Mouse (Mus musculus) adrenal gland (tissue): ENCODE data around the gene Lpgat1.

ENCODE experiments used
- intact Hi-C: fragments of 180-260 bp; cut with DNase I; formaldehyde crosslinking; loops from one replicate; pipeline ENCODE4 v1.15.1; 2025

Lpgat1 gene

DNA sequence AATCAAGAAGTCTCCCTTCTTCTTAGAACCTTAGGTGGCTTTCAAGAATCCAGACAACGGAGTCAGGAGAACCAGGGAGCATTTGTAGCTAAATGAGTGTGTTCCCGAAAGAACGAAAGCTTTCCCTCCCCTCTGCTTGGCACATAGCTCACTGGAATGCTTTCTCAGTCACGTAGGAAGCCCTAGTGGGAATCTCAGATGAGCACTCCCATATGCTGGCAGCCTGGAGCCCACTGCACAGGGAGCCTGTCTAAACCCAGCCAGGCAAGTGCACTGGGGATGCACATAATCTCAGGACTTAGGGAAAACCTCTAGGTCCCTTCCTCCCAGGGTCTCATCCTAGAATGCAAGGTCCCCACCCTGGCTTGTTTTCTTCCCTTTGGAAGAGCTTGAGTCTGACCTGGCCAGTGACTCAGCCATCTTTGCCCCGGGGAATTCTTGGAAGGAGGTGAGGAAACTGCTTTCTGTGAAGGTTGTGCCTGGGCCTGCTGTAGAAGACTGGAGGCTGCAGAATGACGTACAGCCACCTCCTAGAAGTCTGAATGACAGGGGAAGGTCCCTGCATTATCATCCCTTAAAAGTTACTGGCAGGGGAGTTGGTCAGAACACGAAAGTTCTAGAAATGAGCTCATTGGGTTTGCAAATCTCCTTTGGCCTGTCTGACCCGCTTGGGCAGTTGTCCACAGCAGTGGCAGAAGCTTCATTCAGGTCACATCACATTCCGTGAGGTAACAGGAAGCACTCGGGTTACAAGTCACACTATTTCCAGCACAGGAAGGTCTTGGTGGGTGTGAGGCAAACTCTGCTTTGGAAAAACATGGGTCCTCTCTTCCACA lies 85.4 kb downstream of the Lpgat1 start:
- intact Hi-C loops, result no loop called here

DNA sequence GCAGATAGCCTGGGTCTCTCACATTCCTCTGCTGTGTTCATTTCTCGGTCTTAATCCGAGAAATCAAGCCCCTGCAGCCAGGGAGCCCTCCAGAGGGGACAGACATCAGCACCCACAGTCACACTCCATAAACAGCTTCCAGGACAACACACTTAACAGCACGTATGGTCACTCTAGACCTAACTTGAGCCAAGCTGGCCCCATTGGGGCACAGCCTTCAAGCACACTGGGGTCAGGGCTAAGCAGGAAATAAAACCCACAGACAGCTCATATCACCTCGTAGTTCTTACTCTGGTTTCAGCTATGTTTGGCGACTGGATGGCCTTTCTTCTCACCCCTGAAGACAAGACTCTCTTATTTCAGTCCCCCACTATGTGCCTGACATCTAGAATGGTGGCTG lies 87.1 kb downstream of the Lpgat1 start:
- intact Hi-C loops, result no loop called here

DNA sequence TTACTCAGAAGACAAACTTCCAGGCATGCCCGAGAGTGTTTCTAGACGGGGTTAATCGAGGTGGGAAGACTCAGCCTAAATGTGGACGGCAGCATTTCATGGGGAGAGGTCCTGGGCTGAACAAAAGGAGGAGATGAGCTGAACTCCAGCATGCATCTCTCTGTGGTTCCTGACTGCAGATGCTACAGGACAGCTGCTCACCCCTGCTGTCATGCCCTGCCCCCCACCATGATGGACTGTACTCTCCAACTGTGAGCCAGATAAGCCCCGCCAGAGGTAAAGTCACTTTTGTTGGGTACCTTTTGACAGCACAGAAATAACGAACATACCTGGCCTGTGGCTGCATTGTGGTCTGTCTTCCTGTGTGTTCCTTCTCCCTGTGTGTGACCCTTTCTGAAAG lies 88.2 kb downstream of the Lpgat1 start:
- intact Hi-C loops, result no loop called here

DNA sequence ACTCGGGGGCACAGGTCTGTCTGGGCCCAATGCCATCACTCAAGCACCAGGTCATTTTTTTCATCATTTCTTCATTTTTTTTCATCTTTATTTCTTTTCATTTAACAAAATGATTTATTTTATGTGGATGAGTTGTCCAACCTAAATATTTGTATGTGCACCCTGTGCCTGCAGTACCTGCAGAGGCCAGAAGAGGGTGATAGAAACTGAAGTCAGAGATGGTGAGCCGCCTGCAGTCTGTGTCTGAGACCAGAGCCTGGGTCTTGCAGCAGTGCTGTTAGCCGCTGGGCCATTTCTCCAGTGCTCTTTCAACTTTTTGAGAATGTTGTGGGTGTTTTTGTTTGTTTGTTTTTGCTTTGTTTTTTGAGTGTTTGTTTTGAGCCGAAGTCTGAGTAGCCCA lies 89.1 kb downstream of the Lpgat1 start:
- intact Hi-C loops, result no loop called here

DNA sequence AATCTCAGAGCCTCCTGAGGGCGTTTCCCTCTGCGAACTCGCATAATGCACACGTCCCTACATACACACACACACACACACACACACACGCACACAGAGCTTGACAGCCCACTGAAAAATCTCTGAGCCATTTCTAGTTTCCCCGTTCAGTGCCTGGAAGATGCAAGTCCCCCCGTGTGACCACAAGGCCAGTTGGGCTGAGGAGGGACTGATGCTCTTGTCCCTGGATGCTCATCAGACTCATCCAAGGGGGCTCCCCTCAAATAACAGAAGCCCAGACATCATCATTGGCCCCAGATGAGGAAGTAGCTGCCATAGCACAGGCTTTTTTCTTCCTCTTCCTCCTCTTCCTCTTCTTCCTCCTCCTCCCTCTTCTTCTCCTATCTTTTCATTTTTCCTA lies 90.3 kb downstream of the Lpgat1 start:
- intact Hi-C loops, result no loop called here

DNA sequence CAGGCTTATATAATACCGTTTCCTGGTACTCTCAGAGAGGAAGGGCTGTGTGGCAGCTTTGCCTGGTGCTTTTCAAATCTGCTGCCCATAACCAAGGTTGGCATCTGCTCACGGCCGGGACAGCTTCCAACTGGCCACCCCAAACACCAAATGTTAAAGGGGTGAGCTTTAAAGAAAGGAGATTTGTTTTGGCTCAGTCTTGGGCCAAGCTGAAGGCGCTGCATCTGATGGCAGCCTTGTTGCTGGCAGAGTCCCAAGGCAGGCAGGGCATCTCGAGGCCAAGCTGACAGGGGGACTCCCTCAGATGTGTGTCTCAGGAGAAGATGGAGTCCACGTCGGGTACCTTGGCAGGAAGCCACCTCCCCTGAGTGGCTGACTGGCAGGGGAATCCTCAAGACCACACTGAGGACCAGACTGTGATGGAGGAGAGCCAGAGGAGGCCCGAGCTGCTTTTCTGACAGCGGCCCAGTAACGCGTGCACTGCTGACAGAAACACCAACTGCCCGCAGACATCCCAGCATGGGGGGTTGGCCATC lies 91.1 kb downstream of the Lpgat1 start:
- intact Hi-C loops, result no loop called here

DNA sequence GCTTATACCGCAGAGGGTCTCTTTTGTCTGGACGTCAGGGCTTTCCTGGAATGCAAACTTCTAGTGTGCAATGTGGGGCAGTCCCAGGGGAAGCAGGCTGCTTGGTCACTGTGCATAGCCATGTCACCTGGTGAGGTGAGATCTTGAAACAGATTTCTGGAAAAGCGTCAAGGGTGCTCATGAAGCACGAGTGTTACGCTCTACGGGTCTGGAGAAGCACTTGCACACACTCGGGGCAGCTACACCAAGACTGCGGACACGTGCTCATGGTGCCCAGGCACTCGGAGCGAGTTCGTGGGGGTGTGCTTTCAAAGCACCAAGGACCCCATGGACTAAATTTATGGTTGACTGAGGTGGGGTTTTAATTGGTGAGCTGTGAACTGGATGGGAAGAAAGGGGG lies 94.1 kb downstream of the Lpgat1 start:
- intact Hi-C loops, result loop anchor here (10.0 kb wide), 2 partner anchors 447 to 517 kb away; no protein-coding TSS in a partner anchor

DNA sequence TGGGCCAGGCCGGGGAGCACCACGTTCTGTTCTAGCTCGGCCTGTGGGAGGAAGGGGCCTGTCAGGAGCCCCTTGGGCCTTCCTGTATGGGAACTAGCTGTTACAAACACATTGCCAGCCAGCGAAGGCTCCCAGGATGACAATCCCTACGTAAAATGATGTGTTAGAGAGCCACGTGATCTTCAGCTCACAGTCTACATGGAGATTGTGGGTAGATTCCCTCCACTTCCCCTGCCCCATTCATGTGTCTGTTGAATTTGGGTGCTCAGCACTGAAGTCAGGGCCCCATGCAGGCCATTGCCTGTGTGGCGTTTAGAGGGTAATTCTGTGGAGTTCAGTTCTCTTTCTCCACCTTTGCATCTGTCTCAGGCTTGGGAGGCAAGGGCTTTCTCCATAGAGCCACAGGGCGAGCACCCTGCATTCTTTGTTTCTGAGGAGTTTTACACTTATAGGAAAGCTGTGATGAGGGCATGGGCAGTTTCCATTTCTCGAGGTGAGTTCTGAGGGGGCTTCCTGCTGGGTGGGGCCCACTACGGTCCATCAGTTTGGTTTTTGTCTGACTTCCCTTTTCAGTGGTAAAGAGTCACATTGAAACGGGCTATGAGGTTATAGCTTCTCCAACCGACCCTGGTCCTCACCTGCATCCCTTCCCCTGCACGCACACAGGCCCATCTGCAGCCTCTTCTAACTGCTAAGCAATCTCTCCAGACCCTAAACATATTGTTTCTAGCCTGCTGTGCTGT lies 95.5 kb downstream of the Lpgat1 start:
- intact Hi-C loops, result loop anchor here (10.0 kb wide), 2 partner anchors 448 to 518 kb away; no protein-coding TSS in a partner anchor

DNA sequence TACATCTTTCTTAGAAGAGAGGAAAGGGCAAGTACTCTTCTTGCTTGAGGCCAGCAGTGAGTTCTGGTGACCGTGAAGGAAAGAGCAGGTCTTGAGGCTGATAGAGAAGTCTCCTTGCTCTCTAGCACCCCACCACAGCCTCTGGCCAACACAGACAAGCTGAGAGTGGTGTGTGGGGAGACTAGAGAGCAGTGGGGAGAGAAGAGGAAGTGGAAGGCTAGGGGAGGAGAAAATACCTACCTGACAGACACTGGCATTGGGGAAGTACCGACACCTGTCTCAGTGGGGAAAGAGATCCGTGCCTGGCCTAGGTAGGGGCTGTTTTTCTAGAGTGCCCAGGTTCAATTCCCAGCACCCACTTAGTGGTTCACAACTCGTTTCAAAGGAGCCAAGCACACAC lies 96.6 kb downstream of the Lpgat1 start:
- intact Hi-C loops, result loop anchor here (10.0 kb wide), 2 partner anchors 449 to 519 kb away; no protein-coding TSS in a partner anchor

DNA sequence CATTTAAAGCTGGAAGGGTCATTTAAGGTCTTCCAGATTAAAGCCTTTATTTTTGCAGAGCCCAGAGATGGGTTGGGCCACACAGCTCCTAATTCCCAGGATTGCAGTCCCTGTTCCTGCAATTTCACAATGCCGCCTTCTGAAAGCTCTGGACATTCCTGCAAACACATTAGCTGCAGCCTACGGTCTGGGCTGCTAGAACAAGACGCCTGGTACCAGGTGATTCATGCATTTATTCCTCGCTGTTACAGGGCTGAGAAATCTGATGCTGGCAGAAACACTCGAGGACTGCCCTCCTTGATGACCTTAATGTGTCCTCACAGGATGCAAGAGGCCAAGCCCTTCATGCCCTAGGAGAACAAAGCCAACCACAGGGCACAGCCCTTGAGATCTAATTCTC lies 97.3 kb downstream of the Lpgat1 start:
- intact Hi-C loops, result loop anchor here (10.0 kb wide), 2 partner anchors 450 to 520 kb away; no protein-coding TSS in a partner anchor

DNA sequence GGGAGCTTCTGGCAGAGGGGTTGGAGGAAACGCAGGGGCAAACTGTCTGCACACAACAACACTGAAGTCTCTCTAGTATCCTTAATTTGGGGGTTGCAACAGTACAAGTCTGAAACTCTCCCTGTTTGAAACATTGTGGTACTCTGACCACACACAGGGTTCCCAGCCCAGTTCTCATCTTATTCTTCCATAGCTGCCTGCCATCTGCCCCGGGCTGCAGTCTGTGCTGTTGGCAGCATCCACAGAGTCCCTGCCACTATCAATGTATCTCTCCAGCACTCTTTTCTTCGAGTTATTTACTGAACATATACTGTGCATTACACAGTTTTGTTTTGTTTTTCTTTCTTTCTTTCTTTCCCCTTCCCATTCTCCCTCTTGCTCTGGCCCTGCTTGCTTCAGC lies 99.0 kb downstream of the Lpgat1 start:
- intact Hi-C loops, result loop anchor here (2.0 to 10.0 kb wide), 3 partner anchors 98 to 522 kb away; no protein-coding TSS in a partner anchor

DNA sequence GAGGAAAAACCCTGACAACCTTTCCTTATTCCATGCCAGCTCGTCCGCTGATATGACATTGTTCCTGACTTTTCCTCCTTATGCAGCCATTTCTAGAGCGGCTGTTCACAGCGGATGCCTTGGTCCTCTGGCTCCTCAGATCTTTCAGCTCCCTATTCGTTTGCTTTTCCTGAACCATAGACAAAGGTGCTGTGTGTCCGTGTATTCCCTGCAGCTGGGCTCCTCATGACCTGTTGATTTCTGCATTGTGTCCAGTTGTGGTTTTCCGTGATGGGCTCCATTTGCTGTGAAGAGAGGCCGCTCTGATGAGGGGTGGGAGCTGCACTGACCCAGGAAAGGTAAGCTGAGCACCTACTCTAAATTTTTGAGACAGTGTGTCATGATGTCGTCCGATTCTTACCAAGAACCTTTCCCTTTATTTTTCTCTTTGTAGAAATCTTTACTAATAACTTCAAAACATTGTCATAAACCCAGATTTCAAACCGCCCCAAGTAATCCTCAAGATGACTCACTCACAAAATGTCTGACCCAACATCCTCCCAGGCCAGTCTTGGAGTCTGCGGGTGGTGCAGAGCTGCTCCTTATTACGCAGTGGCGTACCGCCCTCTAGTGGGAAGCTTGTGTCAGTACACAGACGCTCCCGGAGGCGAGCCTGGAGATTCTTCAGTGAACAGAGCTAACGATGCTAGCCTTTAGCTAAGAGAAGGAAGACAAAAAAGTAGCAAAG lies 99.9 kb downstream of the Lpgat1 start:
- intact Hi-C loops, result loop anchor here (2.0 to 10.0 kb wide), 4 partner anchors 99 to 523 kb away; no protein-coding TSS in a partner anchor

DNA sequence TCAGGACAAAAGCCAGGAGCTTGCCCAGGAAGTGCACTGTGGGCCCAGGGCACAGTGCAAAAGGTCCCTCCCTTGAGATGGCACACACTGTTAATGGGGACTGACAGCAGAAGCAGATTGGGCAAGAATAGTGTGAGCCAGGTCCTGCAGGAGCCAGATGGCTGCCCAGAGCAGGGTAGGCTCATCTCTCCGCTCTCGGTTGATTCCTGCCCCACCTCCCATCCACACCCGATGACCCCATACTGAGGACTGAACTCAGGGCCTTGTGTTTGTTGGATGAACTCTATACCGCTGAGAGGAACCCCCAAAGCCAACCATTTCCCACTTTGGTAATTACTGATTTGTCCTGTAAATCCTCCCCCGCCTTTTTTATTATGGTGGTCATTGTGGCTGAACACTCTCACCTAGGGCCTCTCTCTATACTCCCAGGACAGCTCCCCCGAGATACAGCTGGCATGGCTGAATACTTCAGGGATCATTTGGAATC lies 100.6 kb downstream of the Lpgat1 start:
- intact Hi-C loops, result loop anchor here (2.0 to 10.0 kb wide), 3 partner anchors 241 to 523 kb away; no protein-coding TSS in a partner anchor

DNA sequence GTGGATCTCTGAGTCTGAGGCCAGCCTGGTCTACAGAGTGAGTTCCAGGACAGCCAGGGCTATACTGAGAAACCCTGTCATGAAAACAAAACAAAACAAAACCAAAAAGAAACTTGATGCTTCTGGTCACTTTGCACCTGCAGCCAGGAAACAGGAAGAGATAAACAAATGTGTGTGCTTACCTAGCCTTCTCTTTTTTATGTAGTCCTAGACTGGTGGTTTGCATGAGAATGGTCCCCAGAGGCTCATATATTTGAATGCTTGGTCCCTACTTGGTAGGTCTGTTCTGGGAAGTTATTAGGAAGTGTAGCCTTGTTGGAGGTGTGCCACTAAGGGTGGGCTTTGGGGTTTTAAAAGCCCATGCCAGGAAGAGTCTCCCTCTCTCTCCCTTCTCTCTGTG lies 101.4 kb downstream of the Lpgat1 start:
- intact Hi-C loops, result loop anchor here (2.0 to 10.0 kb wide), 3 partner anchors 242 to 524 kb away; no protein-coding TSS in a partner anchor

DNA sequence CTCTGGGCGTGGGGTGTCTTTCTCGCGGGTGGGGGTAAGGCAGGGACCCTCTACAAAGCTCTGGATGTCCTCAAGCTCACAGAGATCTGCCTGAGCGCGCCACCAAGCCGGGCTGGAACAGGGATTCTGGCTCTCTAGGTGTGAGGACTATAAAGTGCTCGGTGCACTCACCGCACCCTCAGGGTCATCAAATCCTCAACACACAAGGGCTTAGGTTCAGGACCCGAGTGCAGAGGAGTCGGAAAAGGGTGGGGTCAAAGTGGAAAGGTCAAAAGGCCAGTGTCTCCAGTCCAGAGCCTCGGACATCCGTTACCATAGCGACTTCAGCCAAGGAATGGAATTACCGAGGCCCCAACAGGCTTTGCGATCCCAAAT lies 103.3 kb downstream of the Lpgat1 start:
- intact Hi-C loops, result no loop called here

DNA sequence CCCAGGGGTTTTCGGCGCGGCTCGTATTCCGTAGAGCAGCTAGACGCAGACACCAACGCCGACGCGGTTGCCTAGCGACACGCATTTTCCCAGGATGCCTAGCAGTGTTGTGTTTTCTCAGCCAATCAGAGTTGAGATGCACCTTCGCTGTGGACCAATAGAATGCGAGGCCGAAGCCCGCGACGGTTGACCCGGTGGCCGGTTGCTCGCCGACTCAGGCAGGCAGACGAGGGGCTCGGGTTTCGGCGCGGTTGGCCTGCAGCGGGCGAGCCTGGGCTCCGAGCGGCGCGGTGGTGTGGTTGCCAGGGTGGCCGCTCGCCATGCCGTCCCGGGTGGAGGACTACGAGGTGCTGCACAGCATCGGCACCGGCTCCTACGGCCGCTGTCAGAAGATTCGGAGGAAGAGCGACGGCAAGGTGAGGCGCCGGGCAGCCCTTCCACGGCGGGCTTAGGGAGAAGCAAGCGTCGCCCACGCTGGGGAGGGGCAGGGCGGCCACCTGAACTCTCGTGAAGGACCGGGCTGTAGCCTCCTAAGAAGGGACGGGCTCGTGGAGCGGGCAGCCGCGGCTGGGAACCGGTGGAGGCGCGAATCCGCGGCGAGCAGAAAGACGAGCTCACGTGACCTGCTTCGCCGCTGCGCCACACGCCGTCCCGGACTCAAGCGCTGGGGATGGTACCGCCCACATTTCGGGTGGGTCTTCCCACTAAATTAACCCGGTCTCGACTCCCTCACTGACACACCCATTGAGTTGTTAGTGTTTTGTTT lies 103.9 kb downstream of the Lpgat1 start, which contains the start of gene Nek2:
Gene Nek2 (plus strand): TSS at position 119 of the 766 bp plus-strand sequence.
- intact Hi-C loops, result no loop called here

DNA sequence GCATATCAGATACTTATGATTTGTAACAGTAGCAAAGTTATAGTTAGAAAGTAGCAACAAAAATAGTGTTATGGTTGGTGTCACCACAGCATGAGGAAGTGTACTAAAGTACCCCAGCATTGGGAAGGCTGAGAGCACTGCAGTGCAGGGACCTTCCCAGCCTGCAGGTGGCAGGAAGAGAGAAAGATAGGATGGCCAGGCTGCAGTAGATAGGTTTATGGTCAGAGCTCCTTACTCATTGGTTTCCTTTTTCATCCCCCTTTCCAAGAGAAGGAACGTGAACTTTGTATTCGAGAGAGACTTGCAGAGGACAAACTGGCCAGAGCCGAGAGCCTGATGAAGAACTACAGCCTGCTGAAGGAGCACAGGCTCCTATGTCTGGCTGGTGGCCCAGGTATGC lies 111.5 kb downstream of the Lpgat1 start:
- intact Hi-C loops, result no loop called here

DNA sequence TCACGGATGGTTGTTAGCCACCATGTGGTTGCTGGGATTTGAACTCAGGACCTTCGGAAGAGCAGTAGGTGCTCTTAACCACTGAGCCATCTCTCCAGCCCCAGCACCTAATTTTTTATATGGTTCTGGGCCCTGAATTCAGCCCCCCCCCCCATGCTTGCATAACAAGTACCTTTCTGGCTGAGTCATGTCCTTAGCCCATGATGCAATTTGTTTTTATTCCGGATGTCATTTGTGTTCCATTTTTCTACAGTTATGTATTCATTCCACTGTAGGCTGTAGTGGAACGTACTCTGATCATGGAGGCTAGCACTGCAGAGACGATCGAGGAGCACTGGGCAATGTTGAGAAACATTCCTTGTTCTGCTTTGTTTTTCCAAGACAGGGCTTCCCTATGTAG lies 115.8 kb downstream of the Lpgat1 start:
- intact Hi-C loops, result no loop called here
